Mouse (Mus musculus) cerebellum, postnatal 4 days (tissue): ENCODE data around the gene Nf2.
A peak's percentile ranks its signal among the peaks of the same experiment; 100 is the strongest.

Experiments used
- DNase-seq, 2 experiments: peaks; one replicate each; pipeline ENCODE4 v3.0.0; 2022; ENCODE audit warnings: low spot score in 2 of 2, mixed read lengths in 1 of 2

Gene Nf2

GRCm38 (mm10) chr11:4849258-4849943, at the start of gene Nf2:
TSS of gene Nf2 (minus strand) at chr11:4849536.
- peak; percentile 89 to 97 for DNase-seq

GRCm38 (mm10) chr11:4894848-4895816, 45.8 kb upstream of the Nf2 start, which contains the start of gene Thoc5:
TSS of gene Thoc5 (plus strand) at chr11:4895320.
- peak; percentile 61 to 75 for DNase-seq

GRCm38 (mm10) chr11:4886987-4887386, 37.7 kb upstream of the Nf2 start:
- no peak for DNase-seq

GRCm38 (mm10) chr11:4885385-4885903, 36.1 kb upstream of the Nf2 start:
- DNase-seq: peak; percentile 49 to 56

GRCm38 (mm10) chr11:4882892-4883627, 33.7 kb upstream of the Nf2 start:
- no peak for DNase-seq

GRCm38 (mm10) chr11:4881087-4881486, 31.8 kb upstream of the Nf2 start:
- DNase-seq: no peak

- DNase-seq: no peak
Measured at GRCm38 (mm10) chr11:4874551-4874950, 25.2 kb upstream of the Nf2 start.

GRCm38 (mm10) chr11:4873755-4874475, 24.6 kb upstream of the Nf2 start, which contains the start of gene Nipsnap1:
TSS of gene Nipsnap1 (plus strand) at chr11:4873951.
- peak; percentile 46 to 75 for DNase-seq

GRCm38 (mm10) chr11:4865645-4866251, 16.4 kb upstream of the Nf2 start:
- peak; percentile 44 to 70 for DNase-seq

GRCm38 (mm10) chr11:4862730-4863129, 13.4 kb upstream of the Nf2 start:
- DNase-seq: no peak

GRCm38 (mm10) chr11:4861816-4862604, 12.7 kb upstream of the Nf2 start:
- DNase-seq: no peak

GRCm38 (mm10) chr11:4860986-4861385, 11.7 kb upstream of the Nf2 start:
- DNase-seq: no peak

GRCm38 (mm10) chr11:4858416-4858815, 9.1 kb upstream of the Nf2 start:
- no peak for DNase-seq

- no peak for DNase-seq
Measured at GRCm38 (mm10) chr11:4854181-4854580, 4.8 kb upstream of the Nf2 start.

- no peak for DNase-seq
Measured at GRCm38 (mm10) chr11:4853021-4853420, 3.7 kb upstream of the Nf2 start.

GRCm38 (mm10) chr11:4850404-4850803, 1.1 kb upstream of the Nf2 start:
- no peak for DNase-seq

GRCm38 (mm10) chr11:4848483-4849248, 670 bp downstream of the Nf2 start:
- peak in 1 of 2 experiments; percentile 24 for DNase-seq

GRCm38 (mm10) chr11:4840942-4841526, 8.3 kb downstream of the Nf2 start:
- DNase-seq: no peak

- no peak for DNase-seq
Measured at GRCm38 (mm10) chr11:4838235-4838634, 11.1 kb downstream of the Nf2 start.
